Mouse (Mus musculus) E14TG2a.4 (cell line): ENCODE data around the gene Bcl2l1.

Experiments
- CTCF ChIP-seq: conservative IDR thresholded peaks from 2 replicates; pipeline ENCODE4 v1.5.1; 2014; ENCODE audit warnings: low read length
- NANOG ChIP-seq: IDR thresholded peaks from 2 replicates; pipeline ENCODE4 v1.6.1; 2014; ENCODE audit warnings: borderline replicate concordance, low read length, mixed read lengths
- POU5F1 ChIP-seq: IDR thresholded peaks from 2 replicates; pipeline ENCODE4 v1.6.1; 2014; ENCODE audit warnings: low read length, borderline replicate concordance

DNA sequence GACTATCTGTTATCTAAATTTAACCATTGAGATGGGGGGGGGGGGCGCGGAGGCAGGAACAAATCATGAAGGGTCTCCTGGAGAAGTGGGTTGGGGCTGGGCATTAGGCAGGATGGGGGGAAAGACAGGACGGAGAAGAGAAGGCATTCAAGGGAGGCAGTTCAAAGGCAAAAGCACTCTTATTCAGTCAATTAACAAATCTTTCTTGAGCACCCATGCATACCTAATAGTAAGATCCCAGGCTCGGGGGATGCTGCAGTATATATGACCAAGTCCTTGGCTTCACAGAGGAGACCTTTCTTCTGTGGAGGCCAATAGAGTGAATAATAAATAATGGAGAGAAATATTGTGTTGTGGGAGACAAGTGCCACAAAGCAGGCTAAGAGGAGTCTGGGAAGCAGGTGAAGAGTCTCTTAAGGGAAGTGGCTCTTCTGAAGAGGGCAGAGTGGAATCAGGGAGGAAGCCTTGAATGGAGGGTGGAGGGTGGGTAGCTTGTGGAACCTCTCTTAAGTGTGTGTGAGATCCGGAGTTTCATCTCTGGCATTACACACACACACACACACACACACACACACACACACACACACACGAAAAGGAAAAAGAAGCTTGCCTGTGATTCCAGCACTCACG lies 66.4 kb downstream of the Bcl2l1 start:
- TF ChIP-seq CTCF = no peak
- TF ChIP-seq POU5F1 = no peak
- no peak for TF ChIP-seq NANOG
